Mouse (Mus musculus) lung, adult 18-20 months (tissue): ENCODE data around the gene Vcpkmt.
A peak's percentile ranks its signal among the peaks of the same experiment; 100 is the strongest.
"Not testable (repeated sequence)": the region's sequence is repeated elsewhere in the genome, so short reads cannot be mapped to it uniquely, and the experiment has no call there.

Experiments used
- DNase-seq, 2 experiments: peaks; one replicate each; pipeline ENCODE4 v3.0.0; 2022; ENCODE audit warnings: mixed read lengths in 2 of 2

Gene Vcpkmt

GRCm38 (mm10) chr12:69582613-69583269, at the start of gene Vcpkmt:
Gene Vcpkmt (minus strand): TSS chr12:69583028.
- DNase-seq: peak; percentile 89 to 90

- not testable (repeated sequence) for DNase-seq
Observed at GRCm38 (mm10) chr12:69618590-69618989, 35.8 kb upstream of the Vcpkmt start.

- DNase-seq: no peak
Observed at GRCm38 (mm10) chr12:69604367-69604766, 21.5 kb upstream of the Vcpkmt start.

DNA sequence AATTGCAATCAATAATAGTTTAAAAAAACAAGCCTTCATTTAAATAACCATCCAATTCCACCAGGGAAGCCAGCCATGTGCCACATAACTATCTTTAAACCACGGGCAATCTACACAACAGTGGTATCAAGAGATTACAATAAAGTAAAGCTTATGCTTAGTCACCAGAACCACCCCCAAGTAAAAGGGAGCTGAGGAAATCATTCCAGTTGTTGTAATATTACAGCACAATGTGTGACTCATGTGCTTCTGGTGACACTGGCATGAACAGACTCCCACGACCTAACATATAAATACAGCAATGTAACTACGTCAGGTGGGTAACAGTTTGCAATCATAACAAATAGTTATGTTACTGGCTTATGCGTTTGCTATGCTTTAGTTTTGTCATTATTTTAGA, 14.6 kb upstream of the Vcpkmt start:
- no peak for DNase-seq

DNA sequence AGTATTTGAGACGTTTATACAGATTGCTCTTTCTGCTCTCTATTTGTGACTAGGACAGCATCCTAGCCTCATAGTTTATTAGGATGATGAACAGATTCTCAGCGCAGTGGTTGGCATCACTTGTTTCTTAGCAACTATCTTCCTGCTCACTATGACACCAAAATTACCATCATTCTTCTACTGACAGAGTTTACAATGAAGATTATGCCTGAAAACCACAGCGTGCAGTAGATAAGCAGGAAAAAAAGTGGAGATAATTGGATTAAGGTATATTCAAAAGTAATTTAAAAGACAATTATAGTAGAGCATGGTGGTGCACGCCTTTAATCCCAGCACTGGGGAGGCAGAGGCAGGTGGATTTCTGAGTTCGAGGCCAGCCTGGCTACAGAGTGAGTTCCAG, 10.3 kb upstream of the Vcpkmt start:
- no peak for DNase-seq

DNA sequence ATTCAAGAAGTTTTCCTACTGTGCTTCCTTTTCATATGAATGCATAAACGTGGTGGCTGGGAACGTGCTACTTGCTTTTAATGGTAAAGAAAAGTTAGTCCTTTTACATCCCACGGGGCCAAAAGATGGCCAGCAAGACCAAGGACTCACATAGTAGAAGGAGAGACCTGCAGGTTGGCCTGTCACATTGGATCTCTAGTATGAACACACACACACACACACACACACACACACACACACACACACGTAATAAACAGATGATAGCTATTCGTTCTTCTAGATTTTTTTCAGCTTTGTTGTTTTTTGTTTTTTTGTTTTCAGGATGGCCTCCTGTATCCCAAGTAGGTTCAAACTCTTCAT, 422 bp upstream of the Vcpkmt start:
- no peak for DNase-seq

- no peak for DNase-seq
Observed at GRCm38 (mm10) chr12:69582216-69582612, 614 bp downstream of the Vcpkmt start.

GRCm38 (mm10) chr12:69579623-69580022, 3.2 kb downstream of the Vcpkmt start:
- no peak for DNase-seq

DNA sequence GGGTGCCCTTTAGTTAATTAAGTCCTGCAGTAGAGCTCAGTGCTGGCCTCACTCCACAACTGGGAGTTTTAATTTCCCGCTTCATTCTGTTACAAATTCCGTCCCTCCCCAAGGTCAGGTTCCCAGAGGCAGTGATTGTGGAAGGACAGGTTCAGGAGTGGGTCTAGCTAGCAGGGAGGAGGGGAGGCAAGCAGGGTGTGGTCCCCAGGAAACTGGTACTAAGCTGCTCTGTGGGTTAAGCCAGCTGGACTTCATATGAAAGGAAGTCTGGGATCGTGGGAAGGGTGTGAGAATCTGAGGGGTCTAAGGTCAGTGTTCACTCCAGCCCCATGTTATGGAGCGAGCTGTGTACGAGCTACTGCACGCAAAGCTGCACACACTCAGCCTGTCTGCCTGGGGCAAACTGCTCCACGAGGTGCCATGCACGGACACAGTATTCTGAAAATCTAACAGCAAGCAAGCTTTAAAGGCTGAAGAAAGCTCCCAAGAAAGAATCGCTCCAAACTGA, 6.7 kb downstream of the Vcpkmt start:
- DNase-seq: no peak

- DNase-seq: peak; percentile 67 to 83
Observed at GRCm38 (mm10) chr12:69573916-69574881, 8.6 kb downstream of the Vcpkmt start.

DNA sequence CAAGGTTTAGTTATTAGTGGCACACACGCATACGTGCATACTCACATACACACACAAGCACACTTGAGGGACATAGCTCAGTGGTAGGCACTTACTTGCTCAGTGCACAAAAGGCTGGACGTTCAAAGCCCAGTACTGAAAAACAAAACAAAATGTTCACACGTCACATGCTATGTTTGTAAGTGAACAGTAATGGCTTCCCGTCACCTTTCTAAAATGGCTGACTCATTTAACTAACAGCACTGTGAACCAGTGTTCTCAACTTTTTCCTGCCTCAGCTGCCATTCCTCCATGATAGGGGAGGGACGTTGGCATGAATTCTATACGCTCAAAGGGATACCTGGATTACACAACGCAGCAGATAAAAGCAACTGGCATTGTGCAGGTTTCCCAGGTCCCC, 9.6 kb downstream of the Vcpkmt start:
- DNase-seq: peak in 1 of 2 experiments; percentile 45

GRCm38 (mm10) chr12:69569926-69570325, 12.9 kb downstream of the Vcpkmt start:
- DNase-seq: no peak

DNA sequence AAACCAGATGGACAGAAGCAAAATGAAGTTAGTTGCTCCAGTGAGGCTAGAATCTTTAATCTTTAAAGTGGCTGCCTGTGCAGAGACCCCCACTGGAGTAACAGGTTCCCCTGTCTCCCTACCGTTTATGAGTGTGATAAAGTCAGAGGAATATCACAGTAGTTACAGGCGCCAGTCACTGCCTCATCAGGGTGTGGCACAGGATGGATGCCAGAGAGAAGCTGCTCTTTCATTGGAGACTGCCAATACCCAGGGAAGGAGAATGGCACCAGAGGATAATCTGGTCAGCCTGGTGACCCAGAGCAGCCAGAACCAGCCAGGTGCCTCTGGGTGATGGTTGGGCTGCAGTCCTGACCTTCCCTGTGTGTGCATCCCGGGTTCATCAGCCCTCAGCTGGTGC, 14.6 kb downstream of the Vcpkmt start:
- no peak for DNase-seq

DNA sequence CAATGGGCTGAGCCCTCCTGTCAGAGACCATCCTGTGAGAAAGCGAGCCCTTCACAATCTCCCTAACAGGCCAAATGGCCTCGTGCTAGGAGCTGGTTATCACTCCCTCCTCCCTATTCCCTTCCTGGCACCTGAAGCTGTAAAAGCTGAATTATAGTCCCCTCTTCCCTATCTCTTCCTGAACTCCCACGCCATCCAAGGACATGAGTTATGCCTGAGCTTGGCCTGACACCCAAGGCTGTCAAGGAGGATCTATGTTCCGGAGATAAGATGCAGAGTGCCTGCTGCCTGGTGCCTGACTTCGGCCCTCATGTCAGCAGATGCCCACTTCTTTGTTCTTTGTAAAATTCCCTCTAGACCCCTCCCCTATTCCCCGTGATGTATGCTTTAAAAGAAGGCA, 21.8 kb downstream of the Vcpkmt start:
- not testable (repeated sequence) for DNase-seq

GRCm38 (mm10) chr12:69556221-69556861, 26.5 kb downstream of the Vcpkmt start:
- DNase-seq: peak; percentile 37 to 63

- no peak for DNase-seq
Observed at GRCm38 (mm10) chr12:69545456-69546178, 37.2 kb downstream of the Vcpkmt start.

DNA sequence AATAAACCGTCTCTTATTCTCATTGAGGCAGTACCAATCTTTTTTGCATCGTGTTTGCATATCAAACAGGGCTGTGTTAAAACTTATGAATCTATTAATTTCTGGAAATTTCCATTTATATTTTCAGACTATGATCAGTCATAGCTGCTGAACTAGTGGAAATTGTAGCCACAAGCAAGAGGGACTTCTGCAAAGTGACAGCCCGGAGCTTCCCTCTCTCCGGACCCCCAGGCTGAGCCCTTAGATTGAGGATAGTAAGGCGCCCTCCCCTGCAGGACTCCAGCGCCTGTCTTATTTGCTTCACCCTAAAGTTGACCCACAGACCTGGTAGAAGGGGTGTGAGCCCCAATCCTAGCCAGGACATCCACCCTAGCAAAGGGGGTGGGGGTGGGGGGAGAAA, 37.8 kb downstream of the Vcpkmt start:
- DNase-seq: no peak

DNA sequence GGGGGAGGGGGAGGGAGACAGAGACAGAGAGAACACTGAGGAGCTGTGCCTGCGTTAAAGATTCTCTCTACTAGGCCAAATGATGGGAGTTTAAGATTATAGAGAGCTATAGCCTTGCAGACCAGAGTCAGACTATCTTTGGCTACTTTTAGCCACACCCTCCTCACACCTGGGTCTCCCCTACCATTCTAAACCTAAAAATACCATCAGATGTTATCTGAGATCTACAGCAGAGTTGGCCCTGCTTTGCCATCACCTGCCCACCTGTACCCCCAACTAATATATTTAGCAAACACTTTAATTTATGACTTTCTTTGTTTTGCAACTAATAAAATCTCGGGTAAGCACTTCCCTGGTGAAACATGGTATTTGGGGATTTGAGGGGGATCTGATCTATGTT, 38.3 kb downstream of the Vcpkmt start:
- no peak for DNase-seq

DNA sequence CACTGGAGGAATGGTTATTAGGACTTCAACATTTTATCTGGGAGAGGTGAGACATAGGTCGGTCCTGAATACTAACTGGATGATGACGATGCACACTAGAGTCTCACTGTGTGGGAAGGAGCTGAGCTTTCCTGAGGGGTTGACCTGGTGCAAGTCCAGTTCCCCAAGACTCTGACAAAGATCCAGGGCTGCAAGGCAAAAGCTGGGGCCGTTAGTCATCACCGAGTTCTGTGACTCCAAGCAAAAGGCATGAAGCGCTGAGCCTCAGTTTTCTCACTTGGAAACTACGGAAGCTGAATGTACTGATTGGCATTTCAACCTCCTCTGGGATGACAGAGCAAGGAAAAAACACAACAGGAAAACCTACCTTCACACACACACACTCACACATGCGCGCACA, 40.5 kb downstream of the Vcpkmt start:
- no peak for DNase-seq

DNA sequence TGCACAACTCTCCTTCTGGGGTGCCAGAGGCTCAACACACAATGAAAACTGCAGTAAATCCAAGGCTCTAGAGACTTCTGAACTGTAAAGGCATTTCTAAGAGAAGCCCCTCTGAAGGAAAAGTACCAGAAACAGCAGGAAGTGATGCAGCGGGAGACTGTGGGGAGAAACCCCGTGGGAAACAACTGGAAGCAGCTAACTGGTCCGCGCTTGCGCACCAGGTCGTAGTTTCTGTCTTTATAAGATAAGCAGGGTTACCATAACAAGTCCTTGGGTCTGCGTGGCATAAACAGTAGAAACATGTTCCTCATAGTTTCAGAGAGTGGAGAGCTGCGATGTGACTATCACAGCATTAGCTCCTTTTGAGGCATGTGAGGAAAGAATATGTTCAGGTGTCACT, 41.2 kb downstream of the Vcpkmt start:
- no peak for DNase-seq

GRCm38 (mm10) chr12:69539353-69539752, 43.5 kb downstream of the Vcpkmt start:
- DNase-seq: no peak

DNA sequence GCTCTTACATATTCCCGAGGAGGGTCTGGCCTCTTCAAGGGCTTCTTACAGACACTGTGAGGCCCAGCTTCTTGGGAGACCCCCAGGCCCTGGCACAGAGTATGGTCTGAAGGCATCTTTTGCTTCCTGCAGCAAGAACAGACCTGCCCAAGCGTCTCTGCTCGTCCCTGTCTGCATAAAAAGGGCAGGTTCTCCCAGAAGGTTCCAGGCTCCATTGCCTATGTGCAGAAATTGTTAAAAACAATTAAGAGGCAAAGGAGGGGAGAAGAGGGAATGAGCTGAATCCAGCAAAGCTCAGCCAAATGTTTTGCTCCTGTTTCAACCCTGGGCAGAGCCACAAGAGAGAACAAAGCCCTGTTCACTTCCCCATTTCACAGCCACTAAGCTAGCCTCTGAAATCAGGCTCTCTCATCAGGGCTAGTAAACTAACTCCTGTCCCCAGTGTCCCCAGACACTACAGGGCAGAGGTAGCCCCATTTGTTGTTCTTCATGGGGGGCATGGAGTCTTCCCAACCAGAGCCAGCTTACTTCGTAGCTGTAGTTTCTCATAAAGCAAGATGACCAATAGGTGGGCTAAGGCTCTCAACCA, 44.4 kb downstream of the Vcpkmt start:
- DNase-seq: no peak
